Mouse (Mus musculus): Measurements from ENCODE around the gene Prss37. TPM values are rescaled to one million over a fixed set of nuclear protein-coding genes. Genes with fewer than 3 reads are reported as not detected.

Gene Prss37
- polyA plus RNA-seq (2012; rRNA removed) = 233 and 273 TPM in 2 replicates

GRCm38 (mm10) chr6:40519408-40519807 is at the start of gene Prss37:
Gene Prss37 (minus strand): TSS chr6:40519508.
- TF ChIP-seq CTCF (IDR thresholded peaks at IDR 0.05; ENCODE audit: control insufficient read depth, insufficient read depth, insufficient replicate concordance, low read depth, low read length) (no peak), POLR2A (IDR thresholded peaks at IDR 0.05; ENCODE audit: control insufficient read depth, low read depth, low read length) (no peak)
- H3K4me1 ChIP-seq (ENCODE audit: control insufficient read depth, insufficient read depth, low read length) = no peaks in the 10 kb centered on the region

GRCm38 (mm10) chr6:40554950-40555349 is 35.6 kb upstream of the Prss37 start, which contains the start of gene Olfr461:
Gene Olfr461 (minus strand): TSS chr6:40555050.
- Histone ChIP-seq H3K36me3 (ENCODE audit: control insufficient read depth, insufficient read depth, low read length) (no peaks in the 10 kb centered on the region), H3K4me3 (ENCODE audit: control insufficient read depth, low read depth, low read length) (no peak within 1 kb of the TSS), H3K27ac (ENCODE audit: control insufficient read depth, insufficient read depth, low read depth, low read length) (no peak within 1 kb of the TSS), H3K4me1 (ENCODE audit: control insufficient read depth, insufficient read depth, low read length) (no peaks in the 10 kb centered on the region), H3K27me3 (ENCODE audit: control insufficient read depth, insufficient read depth, low read length) (no peaks in the 10 kb centered on the region)
- no peak for TF ChIP-seq CTCF (IDR thresholded peaks at IDR 0.05; ENCODE audit: control insufficient read depth, insufficient read depth, insufficient replicate concordance, low read depth, low read length)
- TF ChIP-seq POLR2A (IDR thresholded peaks at IDR 0.05; ENCODE audit: control insufficient read depth, low read depth, low read length) = no peak

More at GRCm38 (mm10) chr6:40519408-40519807, at the start of gene Prss37:
- Histone ChIP-seq H3K4me3 (ENCODE audit: control insufficient read depth, low read depth, low read length) (peak within 1 kb of the TSS; percentile 79), H3K27me3 (ENCODE audit: control insufficient read depth, insufficient read depth, low read length) (no peaks in the 10 kb centered on the region), H3K36me3 (ENCODE audit: control insufficient read depth, insufficient read depth, low read length) (no peaks in the 10 kb centered on the region), H3K27ac (ENCODE audit: control insufficient read depth, insufficient read depth, low read depth, low read length) (no peak within 1 kb of the TSS)

GRCm38 (mm10) chr6:40544690-40545089 is 25.4 kb upstream of the Prss37 start:
- H3K27ac ChIP-seq (ENCODE audit: control insufficient read depth, insufficient read depth, low read depth, low read length) = no peak overlapping the region
- no peak for TF ChIP-seq CTCF (IDR thresholded peaks at IDR 0.05; ENCODE audit: control insufficient read depth, insufficient read depth, insufficient replicate concordance, low read depth, low read length)
- no peak for TF ChIP-seq POLR2A (IDR thresholded peaks at IDR 0.05; ENCODE audit: control insufficient read depth, low read depth, low read length)
- no peaks in the 10 kb centered on the region for H3K36me3 ChIP-seq (ENCODE audit: control insufficient read depth, insufficient read depth, low read length)
- no peaks in the 10 kb centered on the region for H3K4me1 ChIP-seq (ENCODE audit: control insufficient read depth, insufficient read depth, low read length)
- no peak overlapping the region for H3K4me3 ChIP-seq (ENCODE audit: control insufficient read depth, low read depth, low read length)
- no peaks in the 10 kb centered on the region for H3K27me3 ChIP-seq (ENCODE audit: control insufficient read depth, insufficient read depth, low read length)

GRCm38 (mm10) chr6:40493229-40493628 is 26.1 kb downstream of the Prss37 start, which contains the start of gene Tas2r108:
Gene Tas2r108 (plus strand): TSS chr6:40493529.
- Histone ChIP-seq H3K36me3 (ENCODE audit: control insufficient read depth, insufficient read depth, low read length) (no peaks in the 10 kb centered on the region), H3K4me3 (ENCODE audit: control insufficient read depth, low read depth, low read length) (no peak within 1 kb of the TSS), H3K4me1 (ENCODE audit: control insufficient read depth, insufficient read depth, low read length) (no peaks in the 10 kb centered on the region), H3K27me3 (ENCODE audit: control insufficient read depth, insufficient read depth, low read length) (no peaks in the 10 kb centered on the region), H3K27ac (ENCODE audit: control insufficient read depth, insufficient read depth, low read depth, low read length) (no peak within 1 kb of the TSS)
- TF ChIP-seq CTCF (IDR thresholded peaks at IDR 0.05; ENCODE audit: control insufficient read depth, insufficient read depth, insufficient replicate concordance, low read depth, low read length) (no peak), POLR2A (IDR thresholded peaks at IDR 0.05; ENCODE audit: control insufficient read depth, low read depth, low read length) (no peak)

- no peak within 1 kb of the TSS for H3K27ac ChIP-seq (ENCODE audit: control insufficient read depth, insufficient read depth, low read depth, low read length)
- no peak within 1 kb of the TSS for H3K4me3 ChIP-seq (ENCODE audit: control insufficient read depth, low read depth, low read length)
- H3K4me1 ChIP-seq (ENCODE audit: control insufficient read depth, insufficient read depth, low read length) = no peaks in the 10 kb centered on the region
- no peaks in the 10 kb centered on the region for H3K36me3 ChIP-seq (ENCODE audit: control insufficient read depth, insufficient read depth, low read length)
- no peaks in the 10 kb centered on the region for H3K27me3 ChIP-seq (ENCODE audit: control insufficient read depth, insufficient read depth, low read length)
- TF ChIP-seq CTCF (IDR thresholded peaks at IDR 0.05; ENCODE audit: control insufficient read depth, insufficient read depth, insufficient replicate concordance, low read depth, low read length) = no peak
- TF ChIP-seq POLR2A (IDR thresholded peaks at IDR 0.05; ENCODE audit: control insufficient read depth, low read depth, low read length) = no peak
Observed at GRCm38 (mm10) chr6:40490933-40491332, 28.4 kb downstream of the Prss37 start, which contains the start of gene Tas2r137. Gene Tas2r137 (plus strand): TSS chr6:40491233.

GRCm38 (mm10) chr6:40482318-40482717 is 37.0 kb downstream of the Prss37 start:
- Histone ChIP-seq H3K4me1 (ENCODE audit: control insufficient read depth, insufficient read depth, low read length) (no peaks in the 10 kb centered on the region), H3K4me3 (ENCODE audit: control insufficient read depth, low read depth, low read length) (no peak overlapping the region), H3K36me3 (ENCODE audit: control insufficient read depth, insufficient read depth, low read length) (no peaks in the 10 kb centered on the region), H3K27me3 (ENCODE audit: control insufficient read depth, insufficient read depth, low read length) (no peaks in the 10 kb centered on the region), H3K27ac (ENCODE audit: control insufficient read depth, insufficient read depth, low read depth, low read length) (no peak overlapping the region)
- TF ChIP-seq CTCF (IDR thresholded peaks at IDR 0.05; ENCODE audit: control insufficient read depth, insufficient read depth, insufficient replicate concordance, low read depth, low read length) = no peak
- TF ChIP-seq POLR2A (IDR thresholded peaks at IDR 0.05; ENCODE audit: control insufficient read depth, low read depth, low read length) = no peak

- H3K27ac ChIP-seq (ENCODE audit: control insufficient read depth, insufficient read depth, low read depth, low read length) = no peak overlapping the region
- TF ChIP-seq POLR2A (IDR thresholded peaks at IDR 0.05; ENCODE audit: control insufficient read depth, low read depth, low read length) = no peak
- TF ChIP-seq CTCF (IDR thresholded peaks at IDR 0.05; ENCODE audit: control insufficient read depth, insufficient read depth, insufficient replicate concordance, low read depth, low read length) = no peak
- no peaks in the 10 kb centered on the region; the same call in 1 of the 2 replicates for H3K36me3 ChIP-seq (ENCODE audit: control insufficient read depth, insufficient read depth, low read length)
- no peaks in the 10 kb centered on the region for H3K27me3 ChIP-seq (ENCODE audit: control insufficient read depth, insufficient read depth, low read length)
- H3K4me3 ChIP-seq (ENCODE audit: control insufficient read depth, low read depth, low read length) = no peak overlapping the region
- H3K4me1 ChIP-seq (ENCODE audit: control insufficient read depth, insufficient read depth, low read length) = no peaks in the 10 kb centered on the region
Observed at GRCm38 (mm10) chr6:40479705-40480104, 39.6 kb downstream of the Prss37 start.

Measured in testis, adult 2 months (tissue).